Mouse (Mus musculus) adrenal gland, postnatal 25 days (tissue): ENCODE measurements around the gene Phf21b. TPM values are rescaled to one million over a fixed set of nuclear protein-coding genes. Genes with fewer than 3 reads are reported as not detected.
"Not testable (repeated sequence)": the region's sequence is repeated elsewhere in the genome, so short reads cannot be mapped to it uniquely, and the experiment has no call there.

Experiments used
- DNase-seq: peaks from one replicate; pipeline ENCODE4 v3.0.0; 2021; ENCODE audit warnings: mixed read lengths
- total RNA-seq: library from RNA; stranded (reverse); gene quantifications from 2 replicates; pipeline ENCODE4 v1.2.3, GENCODE M21; 2021

The Phf21b gene
- total RNA-seq, 1 experiment from 2014 or later: 3.2 TPM

DNA sequence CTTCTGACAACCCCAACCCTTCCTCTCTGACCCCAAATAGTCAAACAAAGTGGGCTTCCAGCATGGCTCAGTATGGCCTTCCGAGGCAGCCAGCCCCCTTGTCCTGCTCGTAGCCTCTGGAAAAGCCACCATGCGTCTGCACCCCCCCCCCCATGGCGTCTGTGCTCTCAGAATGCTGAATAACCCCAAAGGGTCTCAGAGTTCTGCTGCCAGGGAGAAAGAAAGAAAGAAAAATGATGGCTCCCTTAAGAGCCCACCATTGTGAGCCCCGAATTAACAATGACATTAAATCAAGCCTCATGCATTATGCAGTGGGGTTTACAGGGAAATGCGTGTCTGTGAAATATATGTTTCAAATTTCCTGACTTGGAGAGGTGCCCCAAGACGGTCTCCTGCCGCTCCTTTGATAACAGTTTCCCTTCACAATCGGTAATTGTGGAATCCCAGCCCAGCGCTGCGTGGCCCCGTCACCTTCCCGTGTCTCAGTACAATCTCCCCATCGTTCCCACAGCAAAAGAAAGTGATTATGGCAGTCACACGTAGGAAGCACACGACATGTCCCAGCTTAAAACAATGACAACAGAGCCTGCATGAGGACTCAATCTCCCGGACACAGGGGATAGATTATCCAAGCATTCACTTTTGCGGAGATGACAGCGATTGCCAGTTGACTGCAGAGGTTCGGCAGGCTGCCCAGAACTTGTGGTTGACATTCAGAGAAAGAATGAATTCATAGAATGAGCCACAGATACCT is 80.3 kb downstream of the Phf21b start:
- no peak for DNase-seq

DNA sequence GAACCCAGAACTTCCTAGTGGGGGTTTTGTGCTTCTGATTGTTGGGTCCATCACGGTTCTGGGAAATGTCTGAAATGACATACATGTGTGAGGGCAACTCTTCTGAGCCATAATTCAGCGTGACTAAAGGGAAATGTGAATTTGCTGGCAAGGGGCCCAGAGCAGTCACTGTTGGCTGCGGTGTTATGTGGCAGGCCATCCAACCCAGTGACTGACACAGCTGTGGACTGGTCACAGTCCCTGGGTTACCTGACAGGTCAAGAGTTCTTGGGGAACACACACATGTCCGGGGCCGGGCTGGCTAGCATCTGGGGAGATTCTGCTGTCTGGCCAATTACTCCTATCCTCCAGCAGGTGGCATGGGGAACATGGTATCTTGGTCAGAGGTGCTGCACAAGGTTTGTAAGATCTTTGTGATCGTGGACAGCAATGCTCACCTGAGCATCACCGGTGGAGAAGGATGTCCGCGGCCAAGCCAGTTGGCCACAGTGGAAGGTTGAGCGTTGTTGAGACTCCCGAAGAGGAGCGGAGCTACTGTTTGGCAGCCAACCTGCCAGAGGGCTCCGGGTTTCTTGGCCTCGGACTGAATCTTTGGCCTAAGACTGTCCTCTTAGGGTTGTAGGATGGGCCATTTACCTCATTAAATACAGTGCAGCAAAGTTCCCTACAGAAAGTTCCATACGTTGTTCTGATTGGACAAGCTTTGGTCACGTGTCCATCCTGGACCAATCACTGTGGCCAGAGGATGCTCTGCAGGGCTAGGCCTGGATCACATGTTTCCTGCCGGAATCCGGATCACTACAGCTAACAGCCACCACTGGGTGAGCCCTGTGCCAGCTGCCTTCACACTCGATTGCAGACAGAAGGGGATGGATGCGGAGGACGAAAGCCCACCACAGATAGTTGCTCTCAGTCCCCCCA is 83.4 kb downstream of the Phf21b start:
- peak; percentile 45 for DNase-seq

DNA sequence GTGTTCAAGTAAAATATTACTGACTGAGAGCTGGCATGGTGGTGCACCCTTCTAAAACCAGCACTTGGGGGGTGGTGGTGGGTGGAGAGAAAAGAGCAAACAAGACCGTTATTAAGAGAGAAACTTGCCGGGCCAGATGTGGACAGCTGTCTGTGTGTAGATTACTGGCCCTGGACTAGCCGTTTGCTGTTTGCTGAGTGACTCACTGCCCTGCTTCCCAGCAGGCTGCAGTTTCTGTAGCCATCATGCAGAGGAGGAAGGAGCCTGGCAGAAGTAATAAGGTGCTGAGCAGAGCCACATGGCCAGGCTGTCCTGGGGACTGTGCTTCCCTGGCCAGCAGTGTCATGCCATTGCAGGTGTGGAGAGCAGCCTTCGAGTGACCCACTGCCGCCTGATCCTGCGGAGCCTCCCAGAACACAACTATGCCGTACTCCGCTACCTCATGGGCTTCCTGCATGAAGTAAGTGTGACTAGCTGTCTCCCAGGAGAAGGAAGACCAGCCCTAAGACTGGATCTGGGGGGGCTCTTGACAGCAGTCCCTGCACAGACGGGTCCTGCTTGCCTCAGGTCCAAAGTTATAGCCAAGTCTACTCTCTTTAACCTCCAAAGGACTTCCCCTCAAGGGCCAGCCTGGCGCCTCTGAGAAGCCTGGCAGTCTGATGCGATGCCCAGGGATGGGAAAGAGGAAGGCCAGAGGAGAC is 86.1 kb downstream of the Phf21b start:
- no peak for DNase-seq

DNA sequence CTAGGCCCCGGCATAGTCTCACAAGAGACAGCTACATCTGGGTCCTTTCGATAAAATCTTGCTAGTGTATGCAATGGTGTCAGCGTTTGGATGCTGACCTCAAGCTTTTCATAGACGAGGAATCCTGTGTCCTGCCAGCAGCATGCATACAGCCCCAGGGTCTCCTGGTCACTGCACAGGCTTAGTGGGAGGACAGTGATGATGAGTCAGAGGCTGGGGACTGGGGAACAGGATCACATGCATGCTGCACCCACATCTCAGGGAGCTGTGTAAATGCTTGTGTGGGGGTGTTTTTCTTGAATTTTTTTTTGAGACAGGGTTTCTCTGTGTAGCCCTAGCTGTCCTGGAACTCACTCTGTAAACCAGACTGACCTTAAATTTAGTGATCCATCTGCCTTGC is 87.3 kb downstream of the Phf21b start:
- not testable (repeated sequence) for DNase-seq

DNA sequence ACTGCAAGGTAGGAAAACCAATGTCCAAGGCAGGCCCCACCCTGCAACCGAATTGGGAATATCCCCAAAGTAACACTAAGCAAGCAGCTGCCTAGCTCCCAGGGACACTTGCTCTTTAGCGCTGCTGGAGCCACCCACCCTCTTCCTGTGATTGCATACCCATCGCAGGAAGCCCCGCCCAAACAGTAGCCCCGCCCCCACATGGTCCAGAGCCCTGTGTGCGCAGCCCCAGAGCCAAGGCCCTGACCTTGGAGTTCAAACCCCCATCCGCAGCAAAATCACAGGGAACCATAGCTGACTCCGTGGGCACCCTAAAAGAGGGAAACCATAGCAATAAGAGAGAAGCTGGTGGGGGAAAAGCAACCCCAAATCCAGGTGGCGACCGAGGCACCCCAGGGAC is 89.2 kb downstream of the Phf21b start:
- DNase-seq: peak; percentile 26

DNA sequence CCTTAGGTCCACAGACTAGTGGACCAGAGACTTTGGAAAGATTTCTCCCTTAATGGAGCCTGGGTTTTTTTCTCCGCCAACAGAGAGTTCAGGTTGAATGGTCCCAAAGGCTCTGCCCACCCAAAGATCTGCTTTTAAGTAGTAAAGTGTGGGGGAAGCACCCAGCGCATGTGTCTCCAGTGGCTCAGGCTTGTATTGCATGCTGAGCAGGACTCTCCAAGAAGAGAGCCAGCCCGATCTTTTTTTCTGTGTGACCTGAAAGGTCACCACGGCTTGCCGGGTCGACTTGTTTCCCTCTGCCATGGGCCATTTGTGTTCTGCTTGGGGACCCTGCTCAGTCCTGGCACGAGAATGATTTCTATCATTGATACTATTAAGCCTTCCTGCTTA is 92.4 kb downstream of the Phf21b start:
- DNase-seq: no peak

DNA sequence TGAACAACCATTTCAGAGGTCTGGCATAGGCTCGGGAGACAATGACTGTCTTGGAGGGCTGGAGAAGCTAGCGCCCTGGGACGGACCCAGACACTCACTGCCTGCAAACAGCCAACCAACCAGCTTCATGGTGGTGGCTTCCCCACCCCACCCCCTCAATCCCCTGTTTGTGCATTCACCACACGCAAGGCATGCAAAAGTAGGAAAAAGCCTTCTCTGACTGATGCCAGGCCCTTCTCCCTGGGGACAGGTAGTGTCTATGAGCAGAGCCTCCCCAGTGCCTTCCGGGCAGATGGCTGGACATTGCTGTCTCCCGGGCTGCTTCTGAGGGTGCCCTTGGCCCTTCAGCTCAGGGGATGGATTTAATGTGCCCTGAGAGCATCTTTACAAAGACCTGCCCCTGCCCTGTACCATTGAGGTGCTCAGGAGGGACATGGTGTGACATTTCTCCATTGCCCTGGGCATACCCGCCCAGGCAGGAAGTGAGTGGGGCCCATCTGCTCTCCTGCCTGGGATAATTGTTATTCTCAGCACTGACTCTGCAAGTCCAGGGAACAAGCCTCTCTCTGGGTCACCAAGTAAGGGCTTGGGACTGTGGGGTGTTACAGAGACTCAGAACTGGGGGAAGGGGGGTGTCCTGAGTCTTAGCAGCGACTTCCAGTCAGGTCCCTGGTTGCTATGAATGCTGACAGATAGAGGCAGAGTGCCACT is 93.0 kb downstream of the Phf21b start:
- DNase-seq: no peak

DNA sequence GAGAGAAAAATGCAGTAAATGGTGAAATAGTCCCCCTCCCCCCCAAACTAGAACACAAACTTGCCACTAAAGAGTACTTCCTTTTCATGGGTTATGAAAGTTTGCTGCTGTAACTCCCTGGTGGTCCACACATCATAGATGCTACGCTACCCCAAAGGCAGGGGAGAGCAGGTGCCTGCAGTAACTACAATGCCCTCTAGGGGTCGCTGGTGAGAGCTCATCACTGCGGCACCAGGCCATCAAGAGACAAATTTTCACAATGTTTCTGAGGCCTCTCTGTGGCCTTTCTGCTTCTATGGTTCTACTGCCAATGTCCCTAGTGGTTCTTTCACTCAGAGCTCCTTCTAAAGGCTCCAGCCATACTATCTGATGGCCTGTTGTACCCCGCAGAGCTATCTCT is 97.4 kb downstream of the Phf21b start:
- peak; percentile 42 for DNase-seq

DNA sequence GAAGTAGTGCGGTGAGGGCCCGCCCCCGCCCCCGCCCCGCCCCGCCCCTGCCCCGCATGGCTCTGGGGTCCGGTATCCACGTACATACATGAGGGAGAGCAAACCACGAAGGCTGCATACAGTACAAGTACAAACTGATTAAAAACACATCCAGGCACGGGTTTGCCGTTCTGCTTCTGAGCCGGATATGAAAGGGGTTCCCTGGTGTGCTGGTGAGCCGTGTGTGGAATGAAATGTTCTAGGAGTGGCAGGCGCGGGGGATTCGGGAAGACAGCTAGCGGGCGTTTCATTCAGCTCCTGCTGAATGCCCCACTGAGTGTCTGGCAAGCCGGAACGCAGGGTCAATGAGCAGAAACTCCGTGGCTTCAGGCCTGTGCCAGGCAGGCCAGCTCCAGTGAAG is 99.4 kb downstream of the Phf21b start:
- DNase-seq: no peak

DNA sequence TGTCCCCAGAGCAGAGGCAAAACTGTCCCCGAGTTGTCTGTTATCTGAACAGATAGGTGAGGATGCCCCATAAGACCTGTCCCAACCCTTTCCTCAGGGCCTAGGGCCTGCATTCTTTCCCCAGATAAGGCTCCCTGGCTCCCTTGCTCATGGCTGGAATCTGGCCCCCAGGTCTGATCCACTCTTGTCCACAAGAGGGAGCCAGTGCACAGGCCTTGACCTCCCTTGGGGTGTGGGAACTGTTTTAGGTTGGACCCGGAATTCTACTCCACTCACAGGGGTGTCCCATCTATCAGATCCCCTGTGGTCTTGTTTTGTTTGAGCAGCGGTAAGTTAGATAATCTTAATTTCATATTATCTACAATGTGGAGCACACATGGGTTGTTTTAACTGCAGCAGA is 100.9 kb downstream of the Phf21b start:
- peak; percentile 72 for DNase-seq

DNA sequence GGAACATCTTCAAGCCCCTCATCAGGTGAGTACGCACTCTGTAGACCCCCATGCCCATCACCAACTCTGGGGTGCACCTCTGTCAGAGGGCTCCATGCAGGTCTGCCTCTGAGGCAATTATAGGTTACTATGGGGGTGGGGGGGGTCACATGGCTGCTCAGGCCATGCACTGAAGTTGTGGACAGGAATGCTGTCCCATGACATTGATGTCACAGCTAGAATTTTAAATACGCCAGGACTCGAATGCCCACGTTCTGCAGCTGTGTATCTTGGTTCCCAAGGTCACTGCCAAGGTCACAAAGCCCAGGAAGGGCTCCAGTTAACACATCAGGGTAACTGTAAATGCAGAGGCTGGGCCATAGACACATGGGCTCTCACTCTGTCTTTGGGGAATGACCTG is 110.0 kb downstream of the Phf21b start:
- DNase-seq: no peak

DNA sequence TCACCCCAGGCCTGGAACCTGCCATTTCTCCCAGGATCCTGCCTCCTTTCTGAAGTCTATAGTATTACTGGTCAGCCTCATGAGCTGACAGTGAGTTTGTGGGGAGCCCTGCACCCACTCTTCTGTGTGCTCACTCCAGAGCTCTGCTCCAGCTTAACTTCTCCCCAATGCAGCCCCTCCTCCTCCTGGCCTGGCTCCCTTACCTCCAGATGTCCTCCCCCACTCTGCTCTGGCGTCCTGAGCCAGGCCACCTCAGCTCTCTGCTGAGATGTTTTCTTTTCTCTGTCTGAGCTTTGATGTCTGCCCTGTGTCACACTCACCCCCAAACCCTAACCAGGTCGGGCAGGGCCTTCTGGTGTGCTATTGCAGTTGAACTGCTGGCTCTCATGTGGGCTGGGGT is 111.5 kb downstream of the Phf21b start:
- DNase-seq: no peak

DNA sequence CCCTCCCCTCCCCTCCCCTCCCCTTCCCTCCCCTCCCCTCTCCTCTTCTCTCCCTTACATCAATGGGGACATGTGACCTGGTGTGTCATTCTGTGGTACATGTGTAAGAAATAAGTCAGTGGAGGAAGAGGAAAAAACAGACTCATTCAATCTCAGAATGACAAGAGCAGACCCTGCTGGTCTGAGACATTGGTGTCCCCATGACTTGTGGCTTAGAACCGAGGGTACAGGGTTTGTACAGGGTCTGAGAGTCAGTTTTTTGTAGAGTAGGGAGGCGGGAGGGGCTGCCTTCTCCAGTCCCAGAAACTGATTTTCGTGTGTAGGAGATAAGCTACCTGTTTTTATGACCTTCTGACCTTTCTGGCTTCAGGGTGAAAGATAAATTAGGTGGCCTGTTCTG is 112.5 kb downstream of the Phf21b start:
- DNase-seq: no peak

DNA sequence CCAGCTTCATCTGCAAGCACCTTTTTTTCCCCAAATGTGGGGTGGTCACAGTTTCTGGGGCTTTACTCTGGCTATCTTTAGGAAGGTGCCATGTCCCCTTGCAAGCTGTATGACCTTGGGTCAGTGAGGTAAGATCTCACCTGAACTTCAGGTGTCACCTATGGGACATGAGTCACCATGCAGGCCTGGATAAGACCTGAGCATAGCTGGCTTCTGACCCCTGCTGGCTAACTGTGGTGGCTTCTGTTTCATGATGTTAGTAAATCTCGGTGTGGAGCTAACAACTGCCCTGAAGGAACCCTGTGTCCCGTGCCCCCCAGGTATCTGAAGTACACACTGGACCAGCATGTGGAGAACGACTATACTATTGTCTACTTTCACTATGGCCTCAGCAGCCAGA is 114.3 kb downstream of the Phf21b start:
- no peak for DNase-seq

DNA sequence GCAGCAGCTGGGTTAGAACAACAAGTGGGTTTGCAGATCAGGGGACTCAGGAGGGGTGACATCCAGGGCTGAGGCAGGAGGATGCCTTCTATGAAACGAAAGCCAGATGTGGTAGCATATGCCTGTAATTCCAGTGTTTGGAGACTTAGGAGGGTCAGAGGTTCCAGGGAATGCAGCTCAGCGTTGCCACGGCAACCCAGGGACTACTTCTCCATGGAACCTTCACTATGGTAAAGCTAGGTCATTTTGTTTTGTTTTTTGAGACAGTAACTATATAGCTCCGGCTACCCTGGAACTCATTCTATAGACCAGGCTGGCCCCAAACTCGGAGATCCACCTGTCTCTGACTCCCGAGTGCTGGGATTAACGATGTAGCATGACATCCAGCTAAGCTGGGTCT is 117.6 kb downstream of the Phf21b start:
- no peak for DNase-seq

DNA sequence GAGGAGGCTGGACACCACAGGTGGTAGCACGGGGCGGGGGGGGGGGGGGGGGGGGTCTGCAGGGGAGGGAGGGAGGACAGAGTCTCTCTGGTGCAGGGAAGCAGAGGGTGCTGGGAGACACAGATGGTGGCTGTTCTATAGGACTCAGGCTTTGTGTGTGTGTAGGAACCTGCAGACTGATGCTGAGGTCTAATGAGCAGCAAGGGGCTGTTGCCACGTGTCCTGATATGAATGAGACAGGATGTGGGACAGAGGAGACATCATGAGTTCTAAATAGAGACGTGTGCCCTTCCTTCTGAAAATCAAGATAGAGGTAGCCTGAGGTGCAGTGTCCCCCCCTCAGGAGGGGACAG is 118.9 kb downstream of the Phf21b start:
- DNase-seq: no peak

DNA sequence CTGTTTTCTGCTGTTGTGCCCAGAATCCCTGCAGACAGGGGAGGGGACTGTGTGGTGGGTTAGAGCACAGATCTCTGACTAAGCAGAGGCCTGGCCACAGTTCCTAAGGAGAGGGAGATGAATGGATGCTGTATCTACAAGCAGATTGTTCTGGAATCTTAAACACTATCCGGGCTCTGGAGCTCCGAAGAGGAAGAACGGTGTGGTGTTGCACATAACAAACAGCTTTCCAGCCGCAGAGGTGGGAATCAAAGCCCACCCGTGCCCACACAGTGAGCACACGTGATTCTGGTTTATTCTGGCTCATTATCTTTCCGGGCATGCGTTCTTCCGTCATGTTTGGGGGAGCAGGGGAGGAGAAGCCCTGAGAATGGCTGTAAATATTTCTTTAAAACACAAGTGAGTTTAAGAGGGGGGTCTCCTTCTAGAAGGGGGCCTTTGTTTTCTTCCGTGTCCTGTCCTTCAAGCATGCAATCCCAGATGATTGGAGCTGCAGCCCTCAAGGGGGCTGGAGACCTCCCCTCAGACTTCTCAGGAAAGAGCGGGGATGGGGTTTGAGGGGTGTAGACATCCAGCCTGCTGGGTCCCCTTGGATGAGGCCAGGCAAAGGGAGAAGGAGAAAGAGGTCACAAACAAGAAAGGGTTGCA is 119.4 kb downstream of the Phf21b start:
- no peak for DNase-seq
